Mouse (Mus musculus) embryonic fibroblast, embryonic 13.5 days (primary cell): ENCODE results near the gene Irx1.

Experiments used
- CTCF ChIP-seq: IDR thresholded peaks from 2 replicates; pipeline ENCODE4 v1.5.1; 2011; ENCODE audit warnings: mild to moderate bottlenecking, control low read depth, low read length, moderate library complexity, borderline replicate concordance; ENCODE audit not compliant: insufficient read depth
- POLR2A ChIP-seq: IDR thresholded peaks from 2 replicates; pipeline ENCODE4 v1.6.1; 2011; ENCODE audit warnings: low read depth, mild to moderate bottlenecking, control low read depth, low read length, moderate library complexity

- TF ChIP-seq CTCF = no peak
- no peak for TF ChIP-seq POLR2A
These were observed 16.6 kb upstream of the Irx1 start for GRCm38 (mm10) chr13:71979932-71980655.
